Mouse (Mus musculus) cerebellum, adult (tissue): ENCODE results near the gene Grpr.
A peak's percentile ranks its signal among the peaks of the same experiment; 100 is the strongest.

Experiments used
- ATAC-seq: cut with Nextera tagmentation; 2 replicates; pipeline ENCODE4 v1.9.2; 2017; ENCODE audit warnings: mild to moderate bottlenecking, moderate library complexity, mixed read lengths; ENCODE audit not compliant: insufficient number of reproducible peaks, low FRiP score, low TSS enrichment

Grpr gene

GRCm38 (mm10) chrX:163549666-163550065 lies at the start of gene Grpr:
Gene Grpr, minus strand, starts transcription at chrX:163549677.
- peak; percentile 72; the same call in 1 of the 2 replicates for ATAC-seq

- ATAC-seq: no peak
These were observed 11.0 kb upstream of the Grpr start for GRCm38 (mm10) chrX:163560521-163560920.

GRCm38 (mm10) chrX:163547042-163547441 lies 2.4 kb downstream of the Grpr start:
- no peak for ATAC-seq

GRCm38 (mm10) chrX:163532836-163533235 lies 16.6 kb downstream of the Grpr start:
- no peak for ATAC-seq

- ATAC-seq: no peak
These were observed 30.4 kb downstream of the Grpr start for GRCm38 (mm10) chrX:163518963-163519541.

GRCm38 (mm10) chrX:163511766-163512165 lies 37.7 kb downstream of the Grpr start:
- no peak for ATAC-seq

GRCm38 (mm10) chrX:163502088-163502487 lies 47.4 kb downstream of the Grpr start:
- ATAC-seq: no peak
